Mouse (Mus musculus) liver, adult 2 months (tissue): ENCODE measurements at regions not wholly inside any gene's neighbourhood (a gene's known extent, or its start where the extent isn't known, plus 50 kb on each side); places are given as distances from the start of the nearest gene placed in this dataset.

Experiments used
- CTCF ChIP-seq: fragments of 200-500 bp; IDR thresholded peaks from 2 replicates; pipeline ENCODE4 v1.5.1; 2011; ENCODE audit warnings: low read depth, low read length, control low read depth
- POLR2A ChIP-seq: fragments of 200-500 bp; IDR thresholded peaks from 2 replicates; pipeline ENCODE4 v1.6.1; 2011; ENCODE audit warnings: low read length, control low read depth; ENCODE audit not compliant: insufficient read depth; ENCODE audit errors: extremely low read depth

DNA sequence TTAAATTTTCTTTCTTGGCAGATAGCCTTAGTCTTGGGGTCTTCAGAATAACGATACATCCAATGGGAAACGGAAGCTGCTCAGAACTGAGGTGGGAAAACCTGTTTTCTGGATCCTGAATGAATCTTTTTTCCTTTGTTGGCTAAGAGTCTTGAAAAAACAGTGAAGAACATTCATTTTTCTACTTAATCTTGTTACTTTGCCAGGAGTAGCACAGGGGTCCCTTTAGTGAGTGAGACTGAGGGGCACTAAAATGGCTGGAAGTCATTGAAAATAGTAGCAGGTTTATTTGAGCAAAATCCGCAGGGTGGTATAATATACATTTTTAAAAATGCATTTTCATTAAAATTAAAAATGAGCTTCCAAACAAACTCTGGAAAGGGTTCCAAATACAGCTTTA lies 442.8 kb downstream of the Gm43517 start:
- no peak for TF ChIP-seq CTCF
- TF ChIP-seq POLR2A = no peak
